In the genomic region with DNA sequence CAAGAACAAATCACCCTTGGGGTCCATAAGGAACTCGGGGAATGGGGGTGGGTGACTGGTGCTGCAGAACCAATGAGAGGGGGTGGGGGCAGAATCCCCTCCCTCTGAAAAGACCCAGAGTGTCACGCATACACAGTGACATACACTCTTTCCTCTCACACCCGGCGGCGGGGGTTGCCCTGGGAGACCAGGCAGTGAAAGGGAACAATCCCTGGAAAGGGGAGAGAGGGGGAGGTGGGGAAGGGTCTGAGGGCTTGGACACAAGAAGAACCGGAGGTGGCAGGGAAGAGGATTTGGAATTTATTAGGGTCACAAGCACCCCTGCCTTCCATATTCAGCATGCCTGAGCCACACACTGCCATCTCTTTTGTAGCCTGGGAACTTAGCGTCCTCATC, we compare ENCODE assay signal across 8 mouse cellular contexts. TPM values are rescaled to one million over a fixed set of nuclear protein-coding genes. Genes with fewer than 3 reads are reported as not detected.
A peak's percentile ranks its signal among the peaks of the same experiment; 100 is the strongest.
DNase-seq lines count a peak whose midpoint lies in the region; ATAC-seq and TF ChIP-seq lines count a peak whose summit lies in the region.

No protein-coding gene starts in this region.

- TF ChIP-seq POLR2A in lung, adult 2 months (IDR thresholded peaks at IDR 0.05; ENCODE audit: borderline replicate concordance, extremely low read depth, low read depth, low read length), result no peak
- no peak for TF ChIP-seq POLR2A in myocyte (IDR thresholded peaks at IDR 0.05; ENCODE audit: insufficient read length, low read depth)

- TF ChIP-seq CTCF in lung, embryonic 14.5 days (IDR thresholded peaks at IDR 0.05; ENCODE audit: low read depth), result no peak
- no peak for TF ChIP-seq CTCF in lung, adult 2 months (IDR thresholded peaks at IDR 0.05; ENCODE audit: insufficient read depth, low read length)

- H3K4me2 ChIP-seq in lung, embryonic 14.5 days, result peak overlapping the region; percentile 98
- peak overlapping the region; percentile 90 for H3K4me2 ChIP-seq in hindbrain, embryonic 16.5 days (ENCODE audit: low read length)
- peak overlapping the region; percentile 86 for H3K4me2 ChIP-seq in myocyte (ENCODE audit: low read depth)

- WGBS in lung, embryonic 14.5 days, result 17% methylated on average over 7 of the region's 7 CpGs
- whole genome bisulfite sequencing in lung, adult 2 months, result 41% methylated on average over 7 of the region's 7 CpGs
- 0% methylated on average over 7 of the region's 7 CpGs for WGBS in hindbrain, embryonic 16.5 days

- no peak overlapping the region for H3ac ChIP-seq in myocyte (ENCODE audit: control insufficient read depth, insufficient read length)

- H3K27me3 ChIP-seq in lung, embryonic 14.5 days (ENCODE audit: insufficient read depth, low read length), result no peaks in the 10 kb centered on the region
- no peaks in the 10 kb centered on the region for H3K27me3 ChIP-seq in hindbrain, embryonic 16.5 days (replicated peaks; ENCODE audit: control insufficient read depth, insufficient read depth, low read length)
- H3K27me3 ChIP-seq in myocyte (ENCODE audit: control insufficient read depth, insufficient read depth, insufficient read length), result no peaks in the 10 kb centered on the region

- peak; percentile 19 for DNase-seq in adrenal gland, postnatal 10 days
- no peak for DNase-seq in adrenal gland, postnatal 4 days (ENCODE audit: low spot score in 2 of 2)
- DNase-seq in lung, embryonic 14.5 days, result no peak
- no peak for DNase-seq in lung, adult 2 months
- DNase-seq in thymus, postnatal 4 days, result no peak
- no peak for DNase-seq in right cerebral cortex, adult 18-20 months

- no peak for ATAC-seq in lung, embryonic 14.5 days (ENCODE audit: insufficient read depth)
- peak; percentile 13 for ATAC-seq in hindbrain, embryonic 16.5 days

- peak overlapping the region; percentile 87 for H3K4me3 ChIP-seq in lung, embryonic 14.5 days (ENCODE audit: low read depth, low read length)
- no peak overlapping the region for H3K4me3 ChIP-seq in lung, adult 2 months (replicated peaks; ENCODE audit: extremely low read depth, low read depth, low read length)
- peak overlapping the region; percentile 77 for H3K4me3 ChIP-seq in hindbrain, embryonic 16.5 days (ENCODE audit: low read length)
- peak overlapping the region; percentile 51 for H3K4me3 ChIP-seq in myocyte

- no peak overlapping the region for H3K27ac ChIP-seq in lung, embryonic 14.5 days (ENCODE audit: low read depth)
- H3K27ac ChIP-seq in hindbrain, embryonic 16.5 days (ENCODE audit: low read depth, low read length), result peak overlapping the region; percentile 95

- H3K36me3 ChIP-seq in lung, embryonic 14.5 days (ENCODE audit: insufficient read depth), result peaks cover 47% of the 10 kb centered on the region
- peaks cover 30% of the 10 kb centered on the region for H3K36me3 ChIP-seq in hindbrain, embryonic 16.5 days (ENCODE audit: control insufficient read depth, insufficient read depth, low read length)
- peaks cover 12% of the 10 kb centered on the region for H3K36me3 ChIP-seq in myocyte (ENCODE audit: control insufficient read depth, insufficient read depth)

- peak overlapping the region; percentile 88 for H3K9ac ChIP-seq in lung, embryonic 14.5 days
- peak overlapping the region; percentile 92 for H3K9ac ChIP-seq in hindbrain, embryonic 16.5 days (ENCODE audit: low read depth, low read length)

- H3K4me1 ChIP-seq in lung, embryonic 14.5 days (ENCODE audit: insufficient read depth), result peaks cover 35% of the 10 kb centered on the region; the same call in 1 of the 2 replicates
- H3K4me1 ChIP-seq in lung, adult 2 months (ENCODE audit: control insufficient read depth, insufficient read depth, low read length), result peaks cover 23% of the 10 kb centered on the region
- peaks cover 58% of the 10 kb centered on the region for H3K4me1 ChIP-seq in hindbrain, embryonic 16.5 days (ENCODE audit: control insufficient read depth, insufficient read depth, low read depth, low read length)

- no peaks in the 10 kb centered on the region for H3K9me3 ChIP-seq in lung, embryonic 14.5 days (ENCODE audit: low read depth, low read length)
- H3K9me3 ChIP-seq in hindbrain, embryonic 16.5 days (ENCODE audit: control insufficient read depth, low read length), result no peaks in the 10 kb centered on the region

- peaks cover 17% of the 10 kb centered on the region for H3K79me2 ChIP-seq in myocyte (ENCODE audit: control insufficient read depth, insufficient read depth)

TF ChIP-seq in myocyte, 11 proteins besides CTCF, POLR2A, EP300 and RAD21:
- TF ChIP-seq MYOD1 (IDR thresholded peaks at IDR 0.05; ENCODE audit: control insufficient read depth in 1 of 3, insufficient read length in 2 of 3, low read depth in 2 of 3) (no peak), MAX (IDR thresholded peaks at IDR 0.05; ENCODE audit: low read depth) (no peak), REST (IDR thresholded peaks at IDR 0.05; ENCODE audit: insufficient read depth, insufficient read length) (no peak), POLR2AphosphoS2 (IDR thresholded peaks at IDR 0.05; ENCODE audit: insufficient read length, low read depth) (peak; percentile 45)

RNA-seq across cellular contexts. Expression of a gene that starts 1.3 kb away (rescaled TPM):
- 10 to 100 TPM; 29.8 to 36.5 TPM for total RNA-seq in adrenal gland, postnatal 10 days (2021)
- 10 to 100 TPM; 49.0 to 54.3 TPM for total RNA-seq in adrenal gland, postnatal 4 days (2021)
- 5.6 and 6.6 TPM in 2 replicates for polyA plus RNA-seq in lung, embryonic 14.5 days (2014; fragmentation: Nextera tagmentation; extraction: Ambion mirVana)
- 40.7 and 53.6 TPM in 2 replicates for polyA plus RNA-seq in lung, adult 2 months (2012; rRNA removed)
- 17.3 and 18.5 TPM in 2 replicates for polyA plus RNA-seq in hindbrain, embryonic 16.5 days (2015; fragmentation: Nextera tagmentation; extraction: Ambion mirVana)
- polyA plus RNA-seq in myocyte (2012; fragmentation: generic; extraction: Trizol), result 42.9 TPM

RNA-seq across cellular contexts. Expression of a gene that starts 2.1 kb away (rescaled TPM):
- 100 to 1,000 TPM; 184 to 194 TPM for total RNA-seq in adrenal gland, postnatal 10 days (2021)
- 100 to 1,000 TPM; 135 to 144 TPM for total RNA-seq in adrenal gland, postnatal 4 days (2021)
- 35.9 and 40.6 TPM in 2 replicates for polyA plus RNA-seq in lung, embryonic 14.5 days (2014; fragmentation: Nextera tagmentation; extraction: Ambion mirVana)
- polyA plus RNA-seq in lung, adult 2 months (2012; rRNA removed), result 91.2 and 130 TPM in 2 replicates
- 69.5 and 74.1 TPM in 2 replicates for polyA plus RNA-seq in hindbrain, embryonic 16.5 days (2015; fragmentation: Nextera tagmentation; extraction: Ambion mirVana)
- 51.1 TPM for polyA plus RNA-seq in myocyte (2012; fragmentation: generic; extraction: Trizol)

RNA-seq across cellular contexts. Expression of a gene that starts 5.7 kb away (rescaled TPM):
- 100 to 1,000 TPM; 115 to 140 TPM for total RNA-seq in adrenal gland, postnatal 10 days (2021)
- total RNA-seq in adrenal gland, postnatal 4 days (2021), result 100 to 1,000 TPM; 145 to 156 TPM
- 102 and 105 TPM in 2 replicates for polyA plus RNA-seq in lung, embryonic 14.5 days (2014; fragmentation: Nextera tagmentation; extraction: Ambion mirVana)
- polyA plus RNA-seq in lung, adult 2 months (2012; rRNA removed), result 161 and 183 TPM in 2 replicates
- 180 and 186 TPM in 2 replicates for polyA plus RNA-seq in hindbrain, embryonic 16.5 days (2015; fragmentation: Nextera tagmentation; extraction: Ambion mirVana)
- polyA plus RNA-seq in myocyte (2012; fragmentation: generic; extraction: Trizol), result 207 TPM

RNA-seq across cellular contexts. Expression of a gene that starts 5.9 kb away (rescaled TPM):
- total RNA-seq in adrenal gland, postnatal 10 days (2021), result 10 to 100 TPM; 62.3 to 76.1 TPM
- 10 to 100 TPM; 74.5 to 78.0 TPM for total RNA-seq in adrenal gland, postnatal 4 days (2021)
- 30.3 and 35.3 TPM in 2 replicates for polyA plus RNA-seq in lung, embryonic 14.5 days (2014; fragmentation: Nextera tagmentation; extraction: Ambion mirVana)
- polyA plus RNA-seq in lung, adult 2 months (2012; rRNA removed), result 63.2 and 79.8 TPM in 2 replicates
- polyA plus RNA-seq in hindbrain, embryonic 16.5 days (2015; fragmentation: Nextera tagmentation; extraction: Ambion mirVana), result 53.3 and 54.1 TPM in 2 replicates
- 45.8 TPM for polyA plus RNA-seq in myocyte (2012; fragmentation: generic; extraction: Trizol)

RNA-seq across cellular contexts. Expression of a gene that starts 13.5 kb away (rescaled TPM):
- 10 to 100 TPM in 1 of 2 experiments, 1 to 10 TPM in 1; 4.2 to 15.0 TPM for total RNA-seq in adrenal gland, postnatal 10 days (2021)
- 1 to 10 TPM; 3.1 to 6.4 TPM for total RNA-seq in adrenal gland, postnatal 4 days (2021)
- polyA plus RNA-seq in lung, embryonic 14.5 days (2014; fragmentation: Nextera tagmentation; extraction: Ambion mirVana), result 4.3 and 5.0 TPM in 2 replicates
- 1.0 and 1.3 TPM in 2 replicates for polyA plus RNA-seq in lung, adult 2 months (2012; rRNA removed)
- polyA plus RNA-seq in hindbrain, embryonic 16.5 days (2015; fragmentation: Nextera tagmentation; extraction: Ambion mirVana), result 4.7 and 6.7 TPM in 2 replicates
- polyA plus RNA-seq in myocyte (2012; fragmentation: generic; extraction: Trizol), result 0.94 TPM
